Mouse (Mus musculus) ES-E14 (cell line): Measurements from ENCODE around the gene Serpinb6a. TPM values are rescaled to one million over a fixed set of nuclear protein-coding genes. Genes with fewer than 3 reads are reported as not detected.
"Not testable (repeated sequence)": the region's sequence is repeated elsewhere in the genome, so short reads cannot be mapped to it uniquely, and the experiment has no call there.

ENCODE experiments used
- DNase-seq: peaks from one replicate; pipeline ENCODE4 v3.0.0-alpha.2; 2013; ENCODE audit warnings: low read depth, low spot score
- H3K27ac ChIP-seq: 2 replicates; pipeline ENCODE4 v1.5.1; 2012; ENCODE audit warnings: low read depth, mild to moderate bottlenecking, low read length, moderate library complexity, mixed read lengths; ENCODE audit not compliant: poor library complexity, insufficient read depth, severe bottlenecking
- H3K36me3 ChIP-seq: 2 replicates; pipeline ENCODE4 v1.6.1; 2012; ENCODE audit warnings: mild to moderate bottlenecking, low read length, moderate library complexity, mixed read lengths; ENCODE audit not compliant: control insufficient read depth, poor library complexity, insufficient read depth, severe bottlenecking
- H3K4me1 ChIP-seq, 2 experiments: fragments of 150-350 bp in 1 of 2; sonication (generic) in 1 of 2; 2 replicates each; pipeline ENCODE4 v1.6.1; 2012; ENCODE audit warnings: low read length in 2 of 2, mild to moderate bottlenecking in 1 of 2, mixed read lengths in 1 of 2; ENCODE audit not compliant: control insufficient read depth in 2 of 2, insufficient read depth in 2 of 2, poor library complexity in 1 of 2
- H3K4me3 ChIP-seq, 2 experiments: fragments of 150-350 bp in 1 of 2; sonication (generic) in 1 of 2; 2 replicates each; pipeline ENCODE4 v1.5.1; 2012; ENCODE audit warnings: low read length in 2 of 2, low read depth in 1 of 2, mild to moderate bottlenecking in 1 of 2, mixed read lengths in 1 of 2; ENCODE audit not compliant: insufficient read depth in 1 of 2, poor library complexity in 1 of 2, severe bottlenecking in 1 of 2
- H3K9ac ChIP-seq: 2 replicates; pipeline ENCODE4 v1.6.1; 2012; ENCODE audit warnings: low read depth, mild to moderate bottlenecking, low read length, mixed read lengths; ENCODE audit not compliant: poor library complexity, insufficient read depth, severe bottlenecking
- H3K9me3 ChIP-seq: fragments of 150-350 bp; sonication (generic); 2 replicates; pipeline ENCODE4 v1.6.1; 2012; ENCODE audit warnings: low read depth, mild to moderate bottlenecking, low read length; ENCODE audit not compliant: control insufficient read depth, insufficient read depth
- CHD2 ChIP-seq: IDR thresholded peaks from 2 replicates; pipeline ENCODE4 v1.6.1; 2014; ENCODE audit warnings: mild to moderate bottlenecking, low read depth, low read length, inconsistent platforms
- HCFC1 ChIP-seq: IDR thresholded peaks from 2 replicates; pipeline ENCODE4 v1.6.1; 2012; ENCODE audit warnings: low read length, inconsistent platforms, borderline replicate concordance; ENCODE audit not compliant: insufficient read depth
- MAFK ChIP-seq: IDR thresholded peaks from 2 replicates; pipeline ENCODE4 v1.6.1; 2014; ENCODE audit warnings: mild to moderate bottlenecking, low read depth, low read length, inconsistent platforms; ENCODE audit not compliant: insufficient read depth
- ZC3H11A ChIP-seq: IDR thresholded peaks from 2 replicates; pipeline ENCODE4 v1.6.1; 2012; ENCODE audit warnings: low read depth, mild to moderate bottlenecking, inconsistent platforms, low read length, borderline replicate concordance
- ZNF384 ChIP-seq: IDR thresholded peaks from 2 replicates; pipeline ENCODE4 v1.6.1; 2012; ENCODE audit warnings: low read depth, low read length, inconsistent platforms
- in situ Hi-C, 2 experiments: fragments of 600-800 bp; cut with MboI; formaldehyde crosslinking; loops; one replicate each; pipeline ENCODE4 v1.15.1; 2025; ENCODE audit warnings: low sequenced_read_pairs in 2 of 2, inconsistent platforms in 1 of 2; ENCODE audit not compliant: unreplicated experiment in 2 of 2
- total RNA-seq: library from RNA; depleted of rRNA; stranded (reverse); fragments of 300-350 nt; gene quantifications from 2 replicates; pipeline ENCODE4 v1.2.3, GENCODE M21; 2012

Gene Serpinb6a
- total RNA-seq, 1 experiment, result 57.2 TPM

GRCm38 (mm10) chr13:33952075-33952449 lies 50.5 kb downstream of the Serpinb6a start:
- Histone ChIP-seq H3K36me3 (no peaks in the 10 kb centered on the region), H3K9me3 (no peaks in the 10 kb centered on the region), H3K27ac (no peak overlapping the region), H3K4me1 (no peaks in the 10 kb centered on the region), H3K9ac (no peak overlapping the region), H3K4me3 (no peak overlapping the region)
- DNase-seq, result no peak
- in situ Hi-C loops, result no loop called here
- no peak for TF ChIP-seq CHD2
- no peak for TF ChIP-seq ZNF384
- no peak for TF ChIP-seq MAFK
- TF ChIP-seq HCFC1, result no peak
- TF ChIP-seq ZC3H11A, result no peak

DNA sequence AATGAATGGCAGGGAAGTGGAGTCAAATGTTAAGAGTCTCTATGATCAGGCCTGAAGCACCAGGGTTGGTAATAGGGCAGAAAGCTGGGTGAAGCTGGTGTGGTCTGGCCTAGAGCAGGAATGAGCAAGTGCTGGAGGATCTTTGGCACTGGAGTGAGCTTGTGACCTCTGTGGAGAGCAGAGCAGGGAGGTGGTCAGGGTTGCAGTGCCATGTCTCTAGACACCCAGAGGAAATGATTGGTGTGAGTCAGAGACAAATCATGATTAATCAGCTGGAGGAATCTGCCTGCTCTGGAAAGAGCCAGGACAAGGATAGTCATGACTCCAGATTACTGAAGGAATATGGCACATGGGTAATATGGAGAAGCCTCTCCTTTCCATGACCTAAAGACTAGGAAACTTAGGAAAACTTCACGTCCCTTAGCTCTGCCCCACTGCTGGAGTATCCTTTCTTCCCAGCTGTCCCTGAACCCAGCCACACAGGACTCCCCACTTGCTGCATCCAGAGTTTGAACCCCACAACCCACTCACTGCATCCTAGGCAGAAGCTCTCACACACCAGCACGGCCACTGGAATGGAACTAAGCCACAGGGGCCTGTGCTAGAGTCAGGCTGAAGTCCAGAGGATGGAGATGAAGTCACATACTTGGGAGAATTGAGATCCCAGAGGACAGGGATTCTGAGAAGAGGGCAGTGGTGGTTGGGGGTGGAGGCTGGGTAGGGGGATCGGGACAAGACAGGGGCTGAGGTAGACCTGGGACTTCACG lies 51.1 kb downstream of the Serpinb6a start:
- H3K27ac ChIP-seq, result no peak overlapping the region
- no peak overlapping the region for H3K4me3 ChIP-seq
- no peaks in the 10 kb centered on the region for H3K4me1 ChIP-seq
- H3K36me3 ChIP-seq, result no peaks in the 10 kb centered on the region
- in situ Hi-C loops, result no loop called here
- no peaks in the 10 kb centered on the region for H3K9me3 ChIP-seq
- TF ChIP-seq MAFK, result no peak
- TF ChIP-seq ZNF384, result no peak
- TF ChIP-seq ZC3H11A, result no peak
- TF ChIP-seq HCFC1, result no peak
- no peak for TF ChIP-seq CHD2
- no peak overlapping the region for H3K9ac ChIP-seq
- DNase-seq, result no peak

- no peaks in the 10 kb centered on the region for H3K36me3 ChIP-seq
- H3K9ac ChIP-seq, result no peak overlapping the region
Measured at GRCm38 (mm10) chr13:33942212-33942779, 60.3 kb downstream of the Serpinb6a start.

DNA sequence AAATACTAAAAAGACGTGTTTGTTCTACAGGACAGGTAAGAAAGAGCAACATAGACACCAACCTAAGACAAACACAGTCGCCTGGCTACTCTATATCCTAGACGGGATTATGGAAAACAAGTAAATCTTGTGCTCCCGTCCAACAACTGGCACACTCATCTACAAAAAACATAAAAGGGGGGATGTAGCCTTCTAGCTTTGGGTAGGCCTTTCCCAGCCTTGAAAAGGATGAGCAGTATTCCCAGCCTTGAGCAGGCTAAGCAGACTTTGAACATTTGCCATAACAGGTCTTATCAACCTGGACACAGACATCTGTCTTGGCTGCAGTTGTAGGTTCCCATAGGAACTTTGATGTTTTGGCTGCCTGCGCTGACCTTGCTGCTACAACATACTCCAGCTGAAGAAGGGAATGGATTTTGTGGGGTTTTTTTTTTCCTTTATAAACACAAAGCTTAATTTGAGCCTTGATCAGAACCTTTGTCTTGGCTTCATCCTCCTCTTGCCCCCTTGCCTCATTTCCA lies 61.2 kb downstream of the Serpinb6a start:
- in situ Hi-C loops, result no loop called here
- no peak overlapping the region for H3K27ac ChIP-seq
- TF ChIP-seq ZC3H11A (no peak), ZNF384 (no peak), MAFK (no peak), CHD2 (no peak), HCFC1 (no peak)
- no peaks in the 10 kb centered on the region for H3K4me1 ChIP-seq
- no peak overlapping the region for H3K9ac ChIP-seq
- no peaks in the 10 kb centered on the region for H3K9me3 ChIP-seq
- no peak overlapping the region for H3K4me3 ChIP-seq
- no peak for DNase-seq
- H3K36me3 ChIP-seq, result no peaks in the 10 kb centered on the region

More at GRCm38 (mm10) chr13:33942212-33942779, 60.3 kb downstream of the Serpinb6a start:
- no peak for DNase-seq
- in situ Hi-C loops, result no loop called here
- TF ChIP-seq HCFC1 (no peak), CHD2 (no peak), ZNF384 (no peak), MAFK (no peak), ZC3H11A (no peak)
- Histone ChIP-seq H3K27ac (no peak overlapping the region), H3K9me3 (no peaks in the 10 kb centered on the region), H3K4me3 (no peak overlapping the region), H3K4me1 (no peaks in the 10 kb centered on the region)

DNA sequence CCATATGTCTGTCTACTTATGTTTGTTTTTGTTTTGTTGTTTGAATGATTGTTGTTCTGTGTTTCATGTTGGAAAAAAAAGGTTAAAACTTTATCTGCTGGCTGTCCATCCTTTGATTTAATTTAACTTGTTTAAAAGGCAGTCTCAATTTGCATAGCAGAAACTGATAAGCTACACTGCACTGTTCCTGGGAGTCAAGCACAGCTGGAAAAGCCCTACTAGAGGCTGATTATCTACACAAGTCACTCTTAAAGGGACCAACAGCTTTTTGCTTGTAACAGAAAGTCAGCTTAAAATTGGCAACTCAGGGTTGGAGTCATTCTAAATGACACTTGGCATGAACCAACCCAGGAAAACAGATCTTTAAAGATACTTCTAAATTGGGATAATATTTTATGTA lies 65.0 kb downstream of the Serpinb6a start:
- in situ Hi-C loops, DNase-seq, H3K4me1 ChIP-seq: not testable (repeated sequence)

More for the DNA sequence above, 65.0 kb downstream of the Serpinb6a start:
- H3K4me3 ChIP-seq, H3K9me3 ChIP-seq, H3K27ac ChIP-seq, H3K9ac ChIP-seq, H3K36me3 ChIP-seq: not testable (repeated sequence)
